Mouse (Mus musculus): ENCODE measurements around the gene Cdh5. TPM values are rescaled to one million over a fixed set of nuclear protein-coding genes. Genes with fewer than 3 reads are reported as not detected.

Gene Cdh5
- polyA plus RNA-seq, 1 experiment from 2014 or later = 16.2 TPM

DNA sequence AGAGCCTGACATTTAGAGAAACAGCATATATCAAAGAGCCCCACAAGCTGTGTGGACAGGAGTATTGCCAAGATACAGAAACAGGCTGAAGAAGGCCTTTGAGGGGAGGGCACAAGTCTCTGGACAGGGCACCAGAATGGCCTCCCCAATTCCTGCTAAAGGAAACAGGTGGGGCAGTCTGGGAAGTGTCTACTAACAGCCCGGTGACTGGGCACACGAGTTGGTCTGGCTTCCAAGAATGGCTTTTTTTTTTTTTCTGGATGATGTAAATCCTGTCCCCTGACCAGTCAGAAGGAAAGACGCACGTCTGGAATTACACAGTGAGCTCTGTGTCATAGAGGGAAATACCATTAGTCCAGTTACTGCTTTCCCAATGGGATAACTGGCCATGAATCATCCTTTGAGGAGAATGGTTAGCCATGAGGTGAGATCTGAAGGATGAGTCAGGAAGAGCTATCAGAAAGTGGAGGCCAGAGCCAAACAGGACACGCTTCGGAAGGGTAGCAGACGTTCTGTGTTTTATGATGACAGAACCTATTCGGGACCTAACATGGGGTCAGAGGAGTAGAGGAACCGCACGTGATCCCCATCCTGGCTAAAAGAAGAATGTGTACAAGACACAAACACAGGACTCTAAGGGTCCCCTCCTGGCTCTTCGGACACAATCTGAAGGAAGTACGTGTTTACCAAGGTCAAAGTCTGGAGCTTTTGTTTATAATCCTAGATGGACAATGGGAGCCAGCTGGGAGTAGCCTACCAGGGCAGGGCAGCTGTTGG lies 20.4 kb downstream of the Cdh5 start:
- Histone ChIP-seq H3K4me3 (replicated peaks) (no peak overlapping the region), H3K27me3 (no peaks in the 10 kb centered on the region), H3K9me3 (no peaks in the 10 kb centered on the region), H3K36me3 (no peaks in the 10 kb centered on the region), H3K27ac (no peak overlapping the region), H3K4me1 (replicated peaks) (no peaks in the 10 kb centered on the region), H3K9ac (replicated peaks) (no peak overlapping the region), H3K4me2 (no peak overlapping the region)
- no peak for ATAC-seq (ENCODE audit: insufficient number of reproducible peaks, insufficient read depth, low FRiP score, low TSS enrichment, low read depth)
- WGBS = 87% methylated on average over 12 of the region's 12 CpGs

DNA sequence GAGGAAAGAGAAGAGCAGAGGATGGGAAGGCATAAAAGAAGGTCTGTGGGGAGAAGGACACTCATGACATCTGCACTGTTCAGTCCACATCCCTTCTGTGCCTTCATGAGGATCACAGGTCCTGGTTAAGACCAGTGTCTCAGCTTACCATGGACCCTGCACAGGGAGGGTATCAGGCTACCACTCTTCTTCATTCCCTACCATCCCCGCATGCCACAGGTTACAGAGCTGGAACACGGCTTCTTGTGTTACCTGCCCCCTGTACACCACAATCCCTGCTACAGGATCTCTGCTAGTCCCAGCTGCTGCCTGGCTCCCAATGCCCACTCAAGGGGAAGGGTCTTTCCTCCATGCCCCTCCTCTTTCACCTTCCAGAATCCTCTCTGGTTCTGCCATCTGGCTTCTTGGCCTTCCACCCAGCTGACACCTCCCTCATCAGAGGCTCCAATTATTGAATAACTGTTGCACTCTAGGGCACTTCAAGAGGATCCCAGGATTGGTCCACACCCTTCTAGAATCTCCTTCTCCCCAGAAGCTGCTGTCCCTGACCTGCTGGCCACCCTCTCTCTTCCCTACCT lies 21.7 kb downstream of the Cdh5 start:
- no peaks in the 10 kb centered on the region for H3K27me3 ChIP-seq
- H3K4me2 ChIP-seq = no peak overlapping the region
- no peaks in the 10 kb centered on the region for H3K9me3 ChIP-seq
- WGBS = 86% methylated on average over 2 of the region's 2 CpGs
- H3K27ac ChIP-seq = no peak overlapping the region
- H3K4me3 ChIP-seq (replicated peaks) = no peak overlapping the region
- ATAC-seq (ENCODE audit: insufficient number of reproducible peaks, insufficient read depth, low FRiP score, low TSS enrichment, low read depth) = no peak
- H3K9ac ChIP-seq (replicated peaks) = no peak overlapping the region
- no peaks in the 10 kb centered on the region for H3K36me3 ChIP-seq
- H3K4me1 ChIP-seq (replicated peaks) = no peaks in the 10 kb centered on the region

DNA sequence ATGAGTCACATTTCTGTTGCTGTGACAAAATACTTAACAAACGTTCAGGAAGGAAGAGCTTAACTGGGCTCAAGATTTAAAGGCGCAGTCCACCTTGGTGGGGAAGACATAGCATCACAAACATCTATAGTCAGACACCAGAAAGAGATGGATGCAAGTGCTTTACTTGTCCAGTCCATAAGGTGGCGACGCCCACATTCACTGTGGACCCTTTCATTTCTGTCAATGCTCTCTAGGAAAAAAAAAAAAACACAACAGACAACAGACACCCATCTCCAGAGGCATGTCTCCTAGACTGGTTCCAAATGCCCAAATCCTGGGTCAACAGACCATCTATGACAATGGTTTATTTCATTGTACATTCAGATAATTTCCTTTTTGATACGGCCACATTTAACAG lies 23.1 kb downstream of the Cdh5 start:
- H3K4me3 ChIP-seq (replicated peaks) = no peak overlapping the region
- 73% methylated on average over 5 of the region's 5 CpGs for WGBS
- no peak for ATAC-seq (ENCODE audit: insufficient number of reproducible peaks, insufficient read depth, low FRiP score, low TSS enrichment, low read depth)
- H3K27ac ChIP-seq = no peak overlapping the region
- no peaks in the 10 kb centered on the region for H3K4me1 ChIP-seq (replicated peaks)
- no peaks in the 10 kb centered on the region for H3K27me3 ChIP-seq
- H3K9ac ChIP-seq (replicated peaks) = no peak overlapping the region
- no peaks in the 10 kb centered on the region for H3K36me3 ChIP-seq
- no peaks in the 10 kb centered on the region for H3K9me3 ChIP-seq
- no peak overlapping the region for H3K4me2 ChIP-seq

DNA sequence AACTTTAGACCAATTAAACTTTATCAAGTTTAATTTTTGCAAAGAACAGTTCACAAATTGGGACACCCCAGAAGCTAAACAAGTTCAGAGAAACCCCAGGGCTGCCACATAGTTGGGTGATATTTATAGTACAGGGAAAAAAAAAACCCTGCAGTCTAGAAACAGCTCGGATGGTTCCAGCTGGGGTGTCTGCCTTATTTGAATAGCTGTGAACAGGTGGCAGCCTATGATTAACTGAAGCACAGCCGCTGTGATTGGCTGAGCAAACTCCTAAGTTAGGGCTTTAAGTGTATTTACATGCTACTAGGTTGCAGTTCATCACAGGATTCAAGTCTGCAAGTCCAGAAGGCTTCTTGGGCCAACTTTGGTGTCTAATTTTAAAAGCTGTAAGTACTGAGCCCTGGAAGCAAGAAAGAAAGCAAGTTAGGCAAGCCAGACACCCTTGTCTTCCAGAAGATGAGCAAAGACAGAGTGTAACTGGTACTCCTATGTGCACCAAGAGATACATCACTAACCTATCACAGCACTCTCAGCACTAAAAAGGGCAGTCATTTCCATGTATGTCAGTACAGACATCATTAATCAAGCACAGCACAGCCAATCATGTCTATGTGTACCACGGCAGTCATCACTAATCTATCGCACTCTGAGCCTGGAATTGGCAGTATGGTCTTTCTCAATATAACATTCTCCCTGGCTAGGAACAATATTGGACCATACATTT lies 25.9 kb downstream of the Cdh5 start:
- Histone ChIP-seq H3K9me3 (no peaks in the 10 kb centered on the region), H3K27ac (no peak overlapping the region), H3K9ac (replicated peaks) (no peak overlapping the region), H3K4me3 (replicated peaks) (no peak overlapping the region), H3K36me3 (no peaks in the 10 kb centered on the region), H3K27me3 (no peaks in the 10 kb centered on the region), H3K4me1 (replicated peaks) (no peaks in the 10 kb centered on the region), H3K4me2 (no peak overlapping the region)
- ATAC-seq (ENCODE audit: insufficient number of reproducible peaks, insufficient read depth, low FRiP score, low TSS enrichment, low read depth) = no peak
- 74% methylated on average over 4 of the region's 4 CpGs for WGBS

DNA sequence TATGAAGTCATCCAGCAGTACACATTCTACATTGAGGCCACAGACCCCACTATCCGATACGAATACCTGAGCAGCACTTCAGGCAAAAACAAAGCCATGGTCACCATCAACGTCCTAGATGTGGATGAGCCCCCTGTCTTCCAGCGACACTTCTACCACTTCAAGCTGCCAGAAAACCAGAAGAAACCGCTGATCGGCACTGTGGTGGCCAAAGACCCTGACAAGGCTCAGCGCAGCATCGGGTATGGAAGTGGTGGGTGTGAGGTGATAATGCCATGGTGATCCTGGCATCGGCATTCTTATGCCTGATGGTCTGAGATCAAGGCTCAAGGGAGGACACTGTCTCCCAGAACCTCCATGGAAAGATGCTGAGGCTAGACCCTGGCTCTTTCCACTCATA lies 29.5 kb downstream of the Cdh5 start:
- 92% methylated on average over 9 of the region's 9 CpGs for WGBS
- Histone ChIP-seq H3K36me3 (no peaks in the 10 kb centered on the region), H3K9ac (replicated peaks) (no peak overlapping the region), H3K27me3 (no peaks in the 10 kb centered on the region), H3K4me2 (no peak overlapping the region), H3K4me1 (replicated peaks) (no peaks in the 10 kb centered on the region), H3K4me3 (replicated peaks) (no peak overlapping the region), H3K9me3 (no peaks in the 10 kb centered on the region), H3K27ac (no peak overlapping the region)
- no peak for ATAC-seq (ENCODE audit: insufficient number of reproducible peaks, insufficient read depth, low FRiP score, low TSS enrichment, low read depth)

DNA sequence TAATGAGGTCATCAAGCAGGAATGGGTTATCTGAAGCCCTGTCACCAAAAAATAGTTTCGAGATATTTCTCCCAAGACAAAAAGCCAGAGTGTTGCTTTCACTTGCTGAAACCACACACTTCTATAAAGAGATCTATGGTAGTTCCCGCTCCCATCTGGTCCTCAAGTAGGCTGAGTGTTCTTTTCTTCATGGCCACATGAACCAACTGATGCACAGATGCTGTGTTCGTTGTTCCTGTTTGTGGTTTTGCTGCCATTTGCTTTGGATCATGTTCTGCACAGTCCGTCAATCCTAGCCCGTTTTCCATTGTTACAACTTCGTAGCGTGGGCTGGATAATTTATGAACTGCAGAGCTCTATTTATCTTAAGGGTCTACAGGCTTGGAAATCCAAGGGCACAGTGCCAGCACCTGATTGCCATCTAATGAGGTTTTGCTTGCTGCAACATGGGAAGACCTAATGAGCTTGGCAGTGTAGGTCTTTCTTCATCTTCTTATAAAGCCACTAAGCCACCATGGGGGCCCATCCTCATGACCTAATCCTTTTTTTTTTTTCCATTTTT lies 30.1 kb downstream of the Cdh5 start:
- Histone ChIP-seq H3K4me3 (replicated peaks) (no peak overlapping the region), H3K9ac (replicated peaks) (no peak overlapping the region), H3K27ac (no peak overlapping the region), H3K36me3 (no peaks in the 10 kb centered on the region), H3K27me3 (no peaks in the 10 kb centered on the region), H3K9me3 (no peaks in the 10 kb centered on the region), H3K4me2 (no peak overlapping the region), H3K4me1 (replicated peaks) (no peaks in the 10 kb centered on the region)
- 80% methylated on average over 7 of the region's 7 CpGs for WGBS
- ATAC-seq (ENCODE audit: insufficient number of reproducible peaks, insufficient read depth, low FRiP score, low TSS enrichment, low read depth) = no peak

DNA sequence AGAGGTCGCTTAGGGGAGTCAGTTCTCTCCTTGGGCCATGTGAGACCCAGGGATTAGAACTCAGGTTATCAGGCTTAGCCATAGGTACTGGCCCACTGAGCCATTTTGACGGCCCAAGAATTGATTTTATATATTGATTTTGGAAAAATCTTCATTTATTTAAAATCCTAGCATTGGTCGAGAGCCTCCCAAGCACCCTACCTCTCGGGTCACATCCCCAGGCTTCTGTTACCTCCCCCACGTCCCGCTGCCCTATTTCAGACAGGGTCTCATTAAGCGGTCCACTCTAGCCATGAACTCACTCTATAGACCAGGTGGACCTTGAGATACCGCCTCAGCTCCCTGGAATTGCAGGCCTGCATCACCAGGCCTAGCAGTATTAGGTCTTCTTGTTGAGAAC lies 33.1 kb downstream of the Cdh5 start:
- ATAC-seq (ENCODE audit: insufficient number of reproducible peaks, insufficient read depth, low FRiP score, low TSS enrichment, low read depth) = no peak
- no peaks in the 10 kb centered on the region for H3K27me3 ChIP-seq
- no peak overlapping the region for H3K27ac ChIP-seq
- no peak overlapping the region for H3K9ac ChIP-seq (replicated peaks)
- H3K4me3 ChIP-seq (replicated peaks) = no peak overlapping the region
- H3K9me3 ChIP-seq = no peaks in the 10 kb centered on the region
- no peak overlapping the region for H3K4me2 ChIP-seq
- H3K36me3 ChIP-seq = no peaks in the 10 kb centered on the region
- H3K4me1 ChIP-seq (replicated peaks) = no peaks in the 10 kb centered on the region
- 90% methylated on average over 8 of the region's 8 CpGs for WGBS

DNA sequence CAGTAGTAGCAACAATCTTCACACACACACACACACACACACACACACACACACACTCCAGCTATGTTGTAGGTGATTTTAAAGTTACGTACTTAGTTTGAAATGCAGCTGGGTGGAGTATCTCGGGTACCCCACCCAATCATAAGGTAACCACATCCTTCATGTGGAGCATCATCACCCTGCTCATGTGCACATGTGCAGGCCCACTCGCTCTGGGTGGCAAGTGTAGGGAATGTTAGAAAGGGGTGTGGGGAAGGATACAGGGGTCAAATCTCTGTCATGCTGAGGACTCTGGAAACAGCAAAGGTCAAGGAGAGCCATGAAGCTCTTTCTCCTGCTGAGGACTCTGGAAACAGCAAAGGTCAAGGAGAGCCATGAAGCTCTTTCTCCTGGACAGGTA lies 34.9 kb downstream of the Cdh5 start:
- Histone ChIP-seq H3K4me3 (replicated peaks) (no peak overlapping the region), H3K4me2 (no peak overlapping the region), H3K4me1 (replicated peaks) (no peaks in the 10 kb centered on the region), H3K9ac (replicated peaks) (no peak overlapping the region), H3K27ac (no peak overlapping the region), H3K27me3 (no peaks in the 10 kb centered on the region), H3K9me3 (no peaks in the 10 kb centered on the region), H3K36me3 (no peaks in the 10 kb centered on the region)
- 93% methylated on average over 3 of the region's 3 CpGs for WGBS
- no peak for ATAC-seq (ENCODE audit: insufficient number of reproducible peaks, insufficient read depth, low FRiP score, low TSS enrichment, low read depth)

DNA sequence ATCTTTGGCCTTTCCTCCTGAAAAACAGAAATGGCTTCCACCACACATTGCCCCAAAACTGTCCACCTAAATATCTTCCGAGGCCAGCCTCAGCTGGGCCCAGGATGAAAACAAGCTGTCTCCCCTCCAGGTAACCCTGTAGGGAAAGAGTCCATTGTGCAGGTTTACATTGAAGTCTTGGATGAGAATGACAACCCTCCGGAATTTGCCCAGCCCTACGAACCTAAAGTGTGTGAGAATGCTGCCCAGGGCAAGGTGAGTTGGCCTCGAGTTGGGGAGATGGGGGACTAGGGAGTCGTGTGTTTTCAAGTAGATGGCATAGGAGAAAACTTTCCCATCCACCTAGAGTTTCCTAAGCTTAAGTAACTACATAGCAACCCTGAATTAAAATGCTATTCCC lies 36.2 kb downstream of the Cdh5 start:
- Histone ChIP-seq H3K27me3 (no peaks in the 10 kb centered on the region; the same call in 1 of the 2 replicates), H3K4me2 (no peak overlapping the region), H3K4me3 (replicated peaks) (no peak overlapping the region), H3K4me1 (replicated peaks) (no peaks in the 10 kb centered on the region), H3K27ac (no peak overlapping the region), H3K9ac (replicated peaks) (no peak overlapping the region), H3K9me3 (no peaks in the 10 kb centered on the region), H3K36me3 (no peaks in the 10 kb centered on the region)
- ATAC-seq (ENCODE audit: insufficient number of reproducible peaks, insufficient read depth, low FRiP score, low TSS enrichment, low read depth) = no peak
- WGBS = 86% methylated on average over 5 of the region's 5 CpGs

DNA sequence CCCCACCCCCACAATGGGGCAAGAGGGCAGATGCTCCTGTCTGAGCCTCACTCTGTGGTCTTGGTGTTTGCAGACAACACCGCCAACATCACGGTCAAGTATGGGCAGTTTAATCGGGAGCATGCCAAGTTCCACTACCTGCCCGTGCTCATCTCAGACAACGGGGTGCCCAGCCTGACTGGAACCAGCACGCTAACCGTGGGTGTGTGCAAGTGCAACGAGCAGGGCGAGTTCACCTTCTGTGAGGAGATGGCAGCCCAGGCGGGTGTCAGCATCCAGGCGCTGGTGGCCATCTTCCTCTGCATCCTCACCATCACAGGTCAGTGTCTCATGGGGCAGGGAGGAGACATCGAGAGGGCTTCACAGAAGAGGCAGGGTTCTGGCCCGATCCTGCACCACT lies 39.2 kb downstream of the Cdh5 start:
- Histone ChIP-seq H3K27me3 (peaks cover 2% of the 10 kb centered on the region; the same call in 1 of the 2 replicates), H3K27ac (no peak overlapping the region), H3K9ac (replicated peaks) (no peak overlapping the region), H3K4me2 (no peak overlapping the region), H3K4me3 (replicated peaks) (no peak overlapping the region), H3K4me1 (replicated peaks) (no peaks in the 10 kb centered on the region), H3K36me3 (no peaks in the 10 kb centered on the region), H3K9me3 (no peaks in the 10 kb centered on the region)
- WGBS = 91% methylated on average over 13 of the region's 13 CpGs
- no peak for ATAC-seq (ENCODE audit: insufficient number of reproducible peaks, insufficient read depth, low FRiP score, low TSS enrichment, low read depth)

DNA sequence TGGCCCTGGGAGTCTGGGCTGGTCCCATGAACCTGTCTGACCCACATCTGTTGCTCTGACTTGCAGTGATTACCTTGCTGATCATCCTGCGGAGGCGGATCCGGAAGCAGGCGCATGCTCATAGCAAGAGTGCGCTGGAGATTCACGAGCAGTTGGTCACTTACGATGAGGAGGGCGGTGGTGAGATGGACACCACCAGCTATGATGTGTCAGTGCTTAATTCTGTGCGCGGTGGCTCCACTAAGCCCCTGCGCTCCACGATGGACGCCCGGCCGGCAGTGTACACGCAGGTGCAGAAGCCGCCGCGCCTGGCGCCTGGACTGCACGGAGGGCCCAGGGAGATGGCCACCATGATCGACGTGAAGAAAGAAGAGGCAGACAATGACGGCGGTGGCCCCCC lies 41.0 kb downstream of the Cdh5 start:
- no peak overlapping the region for H3K27ac ChIP-seq
- H3K36me3 ChIP-seq = no peaks in the 10 kb centered on the region
- no peak overlapping the region for H3K4me3 ChIP-seq (replicated peaks)
- H3K27me3 ChIP-seq = peaks cover 7% of the 10 kb centered on the region; the same call in 1 of the 2 replicates
- H3K9me3 ChIP-seq = no peaks in the 10 kb centered on the region
- 92% methylated on average over 25 of the region's 25 CpGs for WGBS
- no peak for ATAC-seq (ENCODE audit: insufficient number of reproducible peaks, insufficient read depth, low FRiP score, low TSS enrichment, low read depth)
- H3K9ac ChIP-seq (replicated peaks) = no peak overlapping the region
- no peak overlapping the region for H3K4me2 ChIP-seq
- no peaks in the 10 kb centered on the region for H3K4me1 ChIP-seq (replicated peaks)
